Mouse (Mus musculus) G1E (cell line): ENCODE measurements around the gene Asb7. TPM values are rescaled to one million over a fixed set of nuclear protein-coding genes. Genes with fewer than 3 reads are reported as not detected.

Experiments used
- ATAC-seq: 2 replicates; pipeline ENCODE4 v1.8.0; 2016; ENCODE audit warnings: mild to moderate bottlenecking; ENCODE audit not compliant: insufficient number of reproducible peaks, poor library complexity, low FRiP score, severe bottlenecking; ENCODE audit errors: extremely low read depth
- DNase-seq: peaks from one replicate; pipeline ENCODE4 v3.0.0; 2012; ENCODE audit warnings: low spot score
- H3K27me3 ChIP-seq: 2 replicates; pipeline ENCODE4 v1.6.1; 2012; ENCODE audit warnings: mild to moderate bottlenecking, low read length, inconsistent platforms; ENCODE audit not compliant: insufficient read depth
- H3K36me3 ChIP-seq: replicated peaks from 2 replicates; pipeline ENCODE3; 2012; ENCODE audit warnings: mild to moderate bottlenecking, inconsistent platforms
- H3K4me1 ChIP-seq: 2 replicates; pipeline ENCODE4 v1.6.1; 2012; ENCODE audit warnings: low read depth, low read length, inconsistent platforms, mixed read lengths; ENCODE audit not compliant: insufficient read depth
- H3K4me3 ChIP-seq: 2 replicates; pipeline ENCODE4 v1.5.1; 2012; ENCODE audit warnings: low read depth, mild to moderate bottlenecking, inconsistent platforms, low read length, moderate library complexity, mixed read lengths
- H3K9me3 ChIP-seq: replicated peaks from 2 replicates; pipeline ENCODE4 v1.6.1; 2012; ENCODE audit warnings: inconsistent platforms
- CTCF ChIP-seq: IDR thresholded peaks from 2 replicates; pipeline ENCODE4 v1.5.1; 2012; ENCODE audit warnings: low read depth, low read length, inconsistent platforms, mixed read lengths
- GATA1 ChIP-seq: IDR thresholded peaks from 2 replicates; pipeline ENCODE4 v1.6.1; 2012; ENCODE audit warnings: borderline replicate concordance, low read length, inconsistent platforms, mixed read lengths
- GATA2 ChIP-seq: IDR thresholded peaks from 2 replicates; pipeline ENCODE4 v1.6.1; 2012; ENCODE audit warnings: low read depth, low read length, inconsistent platforms, borderline replicate concordance
- POLR2AphosphoS5 ChIP-seq: IDR thresholded peaks from 2 replicates; pipeline ENCODE4 v1.6.1; 2012; ENCODE audit warnings: low read depth, low read length, inconsistent platforms; ENCODE audit not compliant: insufficient replicate concordance
- TAL1 ChIP-seq: conservative IDR thresholded peaks from 2 replicates; pipeline ENCODE4 v1.6.1; 2012; ENCODE audit warnings: low read depth, low read length, inconsistent platforms, mixed read lengths
- polyA plus RNA-seq: library from polyadenylated mRNA; stranded (reverse); fragments of >175 nt; gene quantifications from 2 replicates; pipeline ENCODE4 v1.2.3, GENCODE M21; 2012
- total RNA-seq, 2 experiments: library from RNA; stranded (forward) in 1 of 2; stranded (reverse) in 1 of 2; fragments of 200-1000 nt in 1 of 2; fragments of >200 nt in 1 of 2; fragmentation: Nextera tagmentation in 1 of 2; gene quantifications; 2 replicates each; pipeline ENCODE4 v1.2.3; 2014 to 2017

Gene Asb7
- total and polyA plus RNA-seq, 3 experiments: 15.6 to 36.1 (median 34.5) TPM

GRCm38 (mm10) chr7:66650883-66651282 lies 38.5 kb downstream of the Asb7 start:
- DNase-seq (no peak), ATAC-seq (no peak)
- no peak for TF ChIP-seq GATA1
- TF ChIP-seq CTCF: no peak
- no peak for TF ChIP-seq TAL1
- no peak for TF ChIP-seq GATA2
- no peak for TF ChIP-seq POLR2AphosphoS5
- Histone ChIP-seq H3K27me3 (no peaks in the 10 kb centered on the region), H3K36me3 (peaks cover 77% of the 10 kb centered on the region), H3K4me1 (peaks cover 12% of the 10 kb centered on the region), H3K4me3 (no peak overlapping the region), H3K9me3 (no peaks in the 10 kb centered on the region)

- ATAC-seq (no peak), DNase-seq (no peak)
- Histone ChIP-seq H3K27me3 (no peaks in the 10 kb centered on the region), H3K4me1 (peaks cover 12% of the 10 kb centered on the region), H3K36me3 (peaks cover 67% of the 10 kb centered on the region), H3K4me3 (no peak overlapping the region), H3K9me3 (no peaks in the 10 kb centered on the region)
- TF ChIP-seq GATA1 (no peak), POLR2AphosphoS5 (no peak), GATA2 (no peak), CTCF (no peak), TAL1 (no peak)
Measured at GRCm38 (mm10) chr7:66649181-66649580, 40.2 kb downstream of the Asb7 start.

- no peaks in the 10 kb centered on the region for H3K27me3 ChIP-seq
- DNase-seq (no peak), ATAC-seq (no peak)
- peaks cover 47% of the 10 kb centered on the region for H3K36me3 ChIP-seq
- TF ChIP-seq GATA1 (no peak), POLR2AphosphoS5 (no peak), CTCF (no peak), TAL1 (no peak), GATA2 (no peak)
- no peaks in the 10 kb centered on the region for H3K9me3 ChIP-seq
- H3K4me3 ChIP-seq: no peak overlapping the region
- H3K4me1 ChIP-seq: no peaks in the 10 kb centered on the region; the same call in 1 of the 2 replicates
Measured at GRCm38 (mm10) chr7:66645736-66646135, 43.7 kb downstream of the Asb7 start.

DNA sequence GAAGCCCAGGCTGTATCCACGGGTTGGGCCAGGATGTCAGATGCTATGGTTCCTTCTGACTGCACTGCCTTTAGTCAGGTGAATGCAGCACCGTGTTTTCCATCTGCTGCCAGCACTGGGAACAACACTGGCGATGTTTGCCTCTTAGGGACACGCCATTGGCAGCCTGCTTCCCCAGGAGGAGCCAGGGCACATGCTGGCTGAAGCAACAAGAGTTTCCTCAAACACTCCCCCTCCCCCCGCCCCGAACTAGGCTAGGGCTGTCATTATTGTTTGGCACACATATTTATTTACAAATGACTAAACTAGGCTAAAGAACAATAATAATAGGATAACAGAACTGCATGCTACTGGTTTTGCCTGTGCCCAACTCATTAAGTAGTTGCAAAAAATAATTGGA lies 56.0 kb downstream of the Asb7 start:
- DNase-seq (no peak), ATAC-seq (no peak)
- TF ChIP-seq GATA2 (no peak), POLR2AphosphoS5 (no peak), GATA1 (no peak), TAL1 (no peak), CTCF (no peak)
- H3K4me1 ChIP-seq: no peaks in the 10 kb centered on the region
- no peaks in the 10 kb centered on the region for H3K36me3 ChIP-seq
- no peak overlapping the region for H3K4me3 ChIP-seq
- H3K9me3 ChIP-seq: no peaks in the 10 kb centered on the region
- H3K27me3 ChIP-seq: no peaks in the 10 kb centered on the region; the same call in 1 of the 2 replicates

DNA sequence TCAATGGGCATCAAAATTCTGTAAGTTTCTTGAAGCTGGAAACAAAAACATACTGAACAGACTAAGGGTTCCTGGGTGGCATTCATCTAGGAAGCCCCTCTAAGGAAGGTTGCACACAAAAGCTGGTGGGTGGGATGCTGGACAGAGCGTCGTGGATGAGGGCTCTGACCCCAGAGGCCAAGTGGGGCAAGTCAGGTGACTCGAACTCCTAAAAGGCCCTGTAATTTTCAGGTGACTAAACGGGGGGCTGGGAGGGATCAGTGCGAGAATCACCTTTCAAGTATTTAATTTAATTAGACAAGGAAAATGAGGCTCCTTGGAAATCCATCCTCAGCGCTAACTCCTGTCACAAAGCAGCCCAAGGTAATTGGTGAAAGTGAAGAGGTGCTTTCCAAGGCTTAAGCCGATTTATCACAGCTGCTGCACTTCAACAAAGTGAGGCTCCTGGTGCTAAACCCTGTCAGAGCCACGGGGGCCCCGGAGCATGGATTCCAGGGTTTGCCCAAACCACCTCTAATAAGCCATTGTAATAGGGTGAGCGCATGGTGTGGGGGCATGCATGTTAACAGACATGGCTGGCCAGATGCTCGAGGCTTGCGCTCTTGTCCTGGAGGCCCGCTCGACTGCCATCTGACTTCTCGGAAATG lies 59.1 kb downstream of the Asb7 start:
- Histone ChIP-seq H3K36me3 (no peaks in the 10 kb centered on the region), H3K9me3 (no peaks in the 10 kb centered on the region; the same call in 1 of the 2 replicates), H3K27me3 (no peaks in the 10 kb centered on the region; the same call in none of the 2 replicates), H3K4me1 (no peaks in the 10 kb centered on the region), H3K4me3 (no peak overlapping the region)
- ATAC-seq (no peak), DNase-seq (no peak)
- no peak for TF ChIP-seq POLR2AphosphoS5

GRCm38 (mm10) chr7:66629419-66629818 lies 60.0 kb downstream of the Asb7 start:
- H3K4me3 ChIP-seq: no peak overlapping the region
- DNase-seq: no peak
- ATAC-seq: no peak
- H3K36me3 ChIP-seq: no peaks in the 10 kb centered on the region
- H3K4me1 ChIP-seq: no peaks in the 10 kb centered on the region
- H3K27me3 ChIP-seq: no peaks in the 10 kb centered on the region; the same call in none of the 2 replicates
- no peaks in the 10 kb centered on the region; the same call in 1 of the 2 replicates for H3K9me3 ChIP-seq
- TF ChIP-seq CTCF: no peak
- no peak for TF ChIP-seq GATA2
- TF ChIP-seq POLR2AphosphoS5: no peak
- TF ChIP-seq GATA1: no peak

DNA sequence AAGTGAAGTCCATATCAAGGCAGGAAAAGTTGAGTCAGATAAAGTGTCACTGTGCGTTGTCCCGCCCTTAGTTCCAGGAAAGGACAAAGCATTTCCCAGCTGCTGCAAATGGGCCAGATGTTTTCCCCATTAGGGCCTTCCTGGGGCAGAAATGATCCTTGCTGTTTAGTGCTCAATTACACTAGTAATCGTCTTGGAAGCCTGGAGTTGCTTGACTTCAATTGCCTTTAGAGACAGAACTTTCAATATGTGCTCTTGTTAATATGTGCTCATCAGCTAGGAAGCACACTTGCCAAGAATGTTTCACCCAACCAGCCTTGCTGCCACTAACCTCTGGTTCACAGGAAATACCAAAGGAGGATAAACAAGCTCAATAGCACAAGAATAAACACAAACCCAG lies 66.0 kb downstream of the Asb7 start:
- DNase-seq (no peak), ATAC-seq (no peak)
- no peaks in the 10 kb centered on the region; the same call in 1 of the 2 replicates for H3K9me3 ChIP-seq
- no peak for TF ChIP-seq POLR2AphosphoS5
- no peak for TF ChIP-seq CTCF
- H3K27me3 ChIP-seq: no peaks in the 10 kb centered on the region; the same call in none of the 2 replicates
- H3K4me3 ChIP-seq: no peak overlapping the region
- no peaks in the 10 kb centered on the region for H3K4me1 ChIP-seq
- no peaks in the 10 kb centered on the region for H3K36me3 ChIP-seq
